Mouse (Mus musculus) G1E (cell line): Measurements from ENCODE around the gene Arhgap31. TPM values are rescaled to one million over a fixed set of nuclear protein-coding genes. Genes with fewer than 3 reads are reported as not detected.

Source experiments
- ATAC-seq: 2 replicates; pipeline ENCODE4 v1.8.0; 2016; ENCODE audit warnings: mild to moderate bottlenecking; ENCODE audit not compliant: insufficient number of reproducible peaks, poor library complexity, low FRiP score, severe bottlenecking; ENCODE audit errors: extremely low read depth
- DNase-seq: peaks from one replicate; pipeline ENCODE4 v3.0.0; 2012; ENCODE audit warnings: low spot score
- H3K27me3 ChIP-seq: 2 replicates; pipeline ENCODE4 v1.6.1; 2012; ENCODE audit warnings: mild to moderate bottlenecking, low read length, inconsistent platforms; ENCODE audit not compliant: insufficient read depth
- H3K36me3 ChIP-seq: replicated peaks from 2 replicates; pipeline ENCODE3; 2012; ENCODE audit warnings: mild to moderate bottlenecking, inconsistent platforms
- H3K4me1 ChIP-seq: 2 replicates; pipeline ENCODE4 v1.6.1; 2012; ENCODE audit warnings: low read depth, low read length, inconsistent platforms, mixed read lengths; ENCODE audit not compliant: insufficient read depth
- H3K4me3 ChIP-seq: 2 replicates; pipeline ENCODE4 v1.5.1; 2012; ENCODE audit warnings: low read depth, mild to moderate bottlenecking, inconsistent platforms, low read length, moderate library complexity, mixed read lengths
- H3K9me3 ChIP-seq: replicated peaks from 2 replicates; pipeline ENCODE4 v1.6.1; 2012; ENCODE audit warnings: inconsistent platforms
- CTCF ChIP-seq: IDR thresholded peaks from 2 replicates; pipeline ENCODE4 v1.5.1; 2012; ENCODE audit warnings: low read depth, low read length, inconsistent platforms, mixed read lengths
- GATA1 ChIP-seq: IDR thresholded peaks from 2 replicates; pipeline ENCODE4 v1.6.1; 2012; ENCODE audit warnings: borderline replicate concordance, low read length, inconsistent platforms, mixed read lengths
- GATA2 ChIP-seq: IDR thresholded peaks from 2 replicates; pipeline ENCODE4 v1.6.1; 2012; ENCODE audit warnings: low read depth, low read length, inconsistent platforms, borderline replicate concordance
- POLR2AphosphoS5 ChIP-seq: IDR thresholded peaks from 2 replicates; pipeline ENCODE4 v1.6.1; 2012; ENCODE audit warnings: low read depth, low read length, inconsistent platforms; ENCODE audit not compliant: insufficient replicate concordance
- TAL1 ChIP-seq: conservative IDR thresholded peaks from 2 replicates; pipeline ENCODE4 v1.6.1; 2012; ENCODE audit warnings: low read depth, low read length, inconsistent platforms, mixed read lengths
- polyA plus RNA-seq: library from polyadenylated mRNA; stranded (reverse); fragments of >175 nt; gene quantifications from 2 replicates; pipeline ENCODE4 v1.2.3, GENCODE M21; 2012
- total RNA-seq, 2 experiments: library from RNA; stranded (forward) in 1 of 2; stranded (reverse) in 1 of 2; fragments of 200-1000 nt in 1 of 2; fragments of >200 nt in 1 of 2; fragmentation: Nextera tagmentation in 1 of 2; gene quantifications; 2 replicates each; pipeline ENCODE4 v1.2.3; 2014 to 2017

The Arhgap31 gene
- total and polyA plus RNA-seq, 3 experiments: 0.01 to 0.16 TPM; not detected in 1

- no peaks in the 10 kb centered on the region for H3K4me1 ChIP-seq
- H3K27me3 ChIP-seq: 0 out of 2 replicates have a peak, but pooled peaks cover 2% of the 10 kb centered on the region
- ATAC-seq (no peak), DNase-seq (no peak)
- no peaks in the 10 kb centered on the region for H3K9me3 ChIP-seq
- H3K4me3 ChIP-seq: no peak overlapping the region
- TF ChIP-seq POLR2AphosphoS5: no peak
- TF ChIP-seq CTCF: no peak
- TF ChIP-seq TAL1: no peak
- no peak for TF ChIP-seq GATA2
- no peak for TF ChIP-seq GATA1
- H3K36me3 ChIP-seq: no peaks in the 10 kb centered on the region
Observed at GRCm38 (mm10) chr16:38757626-38758025, 44.6 kb upstream of the Arhgap31 start.

- no peaks in the 10 kb centered on the region for H3K4me1 ChIP-seq
- no peak for TF ChIP-seq GATA2
- no peak for TF ChIP-seq GATA1
- no peak for TF ChIP-seq TAL1
- no peak for TF ChIP-seq POLR2AphosphoS5
- no peak for TF ChIP-seq CTCF
- DNase-seq (no peak), ATAC-seq (no peak)
- no peaks in the 10 kb centered on the region for H3K9me3 ChIP-seq
- H3K4me3 ChIP-seq: no peak overlapping the region
- H3K27me3 ChIP-seq: 0 out of 2 replicates have a peak, but pooled peaks cover 2% of the 10 kb centered on the region
- no peaks in the 10 kb centered on the region for H3K36me3 ChIP-seq
Observed at GRCm38 (mm10) chr16:38756572-38756971, 43.5 kb upstream of the Arhgap31 start.

DNA sequence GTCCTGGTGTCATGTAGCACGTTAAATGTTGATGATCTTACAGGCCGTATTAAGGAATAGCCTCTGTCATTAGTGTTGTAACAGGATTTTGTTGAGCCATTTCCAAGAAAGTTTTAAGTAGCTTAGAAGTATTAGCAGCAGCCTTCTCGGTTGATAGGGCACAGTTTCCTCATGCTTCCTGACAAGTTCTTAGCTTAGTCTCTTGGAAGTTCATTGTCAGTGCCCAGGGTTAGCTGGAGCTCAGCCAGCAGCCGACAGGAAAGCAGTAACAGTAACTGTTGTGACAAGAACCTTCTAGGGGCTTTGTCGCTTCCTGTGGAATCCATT, 43.1 kb upstream of the Arhgap31 start:
- TF ChIP-seq POLR2AphosphoS5 (no peak), CTCF (no peak), GATA1 (no peak), GATA2 (no peak), TAL1 (no peak)

GRCm38 (mm10) chr16:38755452-38756176, 42.5 kb upstream of the Arhgap31 start:
- Histone ChIP-seq H3K9me3 (no peaks in the 10 kb centered on the region), H3K4me1 (no peaks in the 10 kb centered on the region), H3K36me3 (no peaks in the 10 kb centered on the region), H3K4me3 (no peak overlapping the region), H3K27me3 (0 out of 2 replicates have a peak, but pooled peaks cover 2% of the 10 kb centered on the region)
- DNase-seq (no peak), ATAC-seq (no peak)
- TF ChIP-seq GATA2 (no peak), POLR2AphosphoS5 (no peak), GATA1 (no peak)

More for the DNA sequence above, 43.1 kb upstream of the Arhgap31 start:
- H3K4me1 ChIP-seq: no peaks in the 10 kb centered on the region
- H3K36me3 ChIP-seq: no peaks in the 10 kb centered on the region
- H3K4me3 ChIP-seq: no peak overlapping the region
- no peak for DNase-seq
- no peak for ATAC-seq
- H3K9me3 ChIP-seq: no peaks in the 10 kb centered on the region
- H3K27me3 ChIP-seq: 0 out of 2 replicates have a peak, but pooled peaks cover 2% of the 10 kb centered on the region

- Histone ChIP-seq H3K4me1 (no peaks in the 10 kb centered on the region), H3K4me3 (no peak overlapping the region), H3K9me3 (no peaks in the 10 kb centered on the region), H3K27me3 (0 out of 2 replicates have a peak, but pooled peaks cover 2% of the 10 kb centered on the region), H3K36me3 (no peaks in the 10 kb centered on the region)
- ATAC-seq (no peak), DNase-seq (no peak)
- no peak for TF ChIP-seq TAL1
- TF ChIP-seq GATA2: no peak
- no peak for TF ChIP-seq POLR2AphosphoS5
- no peak for TF ChIP-seq GATA1
- no peak for TF ChIP-seq CTCF
Observed at GRCm38 (mm10) chr16:38753631-38754030, 40.6 kb upstream of the Arhgap31 start.

- Histone ChIP-seq H3K4me3 (no peak overlapping the region), H3K36me3 (no peaks in the 10 kb centered on the region), H3K4me1 (no peaks in the 10 kb centered on the region), H3K27me3 (no peaks in the 10 kb centered on the region), H3K9me3 (no peaks in the 10 kb centered on the region)
- no peak for DNase-seq
- TF ChIP-seq CTCF (no peak), GATA1 (no peak), POLR2AphosphoS5 (no peak), TAL1 (no peak), GATA2 (no peak)
- no peak for ATAC-seq
Observed at GRCm38 (mm10) chr16:38750803-38751202, 37.7 kb upstream of the Arhgap31 start.
